Mouse (Mus musculus) liver, embryonic 14.5 days (tissue): Measurements from ENCODE around the gene Psmb3. TPM values are rescaled to one million over a fixed set of nuclear protein-coding genes. Genes with fewer than 3 reads are reported as not detected.

Experiments used
- ATAC-seq: fragments of 200-750 bp; cut with Nextera tagmentation; 2 replicates; pipeline ENCODE4 v1.8.0; 2017; ENCODE audit warnings: moderate number of reproducible peaks, mild to moderate bottlenecking, moderate library complexity; ENCODE audit not compliant: insufficient read depth
- DNase-seq, 3 experiments: peaks; one replicate each; pipeline ENCODE4 v3.0.0-alpha.2; 2012 to 2013; ENCODE audit warnings: low read depth in 3 of 3, low spot score in 3 of 3
- H3K27ac ChIP-seq: fragments of 300-500 bp; sonication (generic); 2 replicates; pipeline ENCODE4 v1.5.1; 2014; ENCODE audit warnings: moderate library complexity, mild to moderate bottlenecking, control low read depth, inconsistent platforms
- H3K27me3 ChIP-seq: fragments of 300-500 bp; sonication (generic); 2 replicates; pipeline ENCODE4 v1.6.1; 2014; ENCODE audit warnings: mild to moderate bottlenecking, low read length, moderate library complexity; ENCODE audit not compliant: control insufficient read depth, insufficient read depth
- H3K36me3 ChIP-seq: fragments of 300-500 bp; sonication (generic); replicated peaks from 2 replicates; pipeline ENCODE4 v1.6.1; 2014; ENCODE audit warnings: low read depth; ENCODE audit not compliant: control insufficient read depth, insufficient read depth
- H3K4me1 ChIP-seq, 2 experiments: fragments of 200-500 bp in 1 of 2; fragments of 300-500 bp in 1 of 2; sonication (generic) in 1 of 2; replicated peaks; 2 replicates each; pipeline ENCODE4 v1.6.1; 2012 to 2014; ENCODE audit warnings: antibody characterized with exemption in 1 of 2, inconsistent platforms in 1 of 2, low read length in 1 of 2; ENCODE audit not compliant: control insufficient read depth in 2 of 2, insufficient read depth in 2 of 2
- H3K4me2 ChIP-seq: fragments of 300-500 bp; sonication (generic); 2 replicates; pipeline ENCODE4 v1.6.1; 2014; ENCODE audit warnings: low read depth, mild to moderate bottlenecking, control low read depth, moderate library complexity
- H3K4me3 ChIP-seq, 2 experiments: fragments of 200-500 bp in 1 of 2; fragments of 300-500 bp in 1 of 2; sonication (generic) in 1 of 2; 2 replicates each; pipeline ENCODE4 v1.5.1; 2012 to 2014; ENCODE audit warnings: low read depth in 2 of 2, low read length in 2 of 2, mild to moderate bottlenecking in 2 of 2, control low read depth in 1 of 2, inconsistent platforms in 1 of 2, moderate library complexity in 1 of 2; ENCODE audit not compliant: insufficient read depth in 1 of 2
- H3K9ac ChIP-seq: fragments of 300-500 bp; sonication (generic); replicated peaks from 2 replicates; pipeline ENCODE4 v1.6.1; 2014; ENCODE audit warnings: mild to moderate bottlenecking, control low read depth, moderate library complexity
- H3K9me3 ChIP-seq: fragments of 300-500 bp; sonication (generic); 2 replicates; pipeline ENCODE4 v1.6.1; 2016; ENCODE audit warnings: low read length, mixed read lengths; ENCODE audit not compliant: control insufficient read depth
- CTCF ChIP-seq: IDR thresholded peaks from 2 replicates; pipeline ENCODE4 v1.5.1; 2016; ENCODE audit warnings: antibody characterized with exemption, low read depth, control low read depth
- EP300 ChIP-seq: IDR thresholded peaks from 2 replicates; pipeline ENCODE4 v1.6.1; 2016; ENCODE audit warnings: antibody characterized with exemption, low read depth
- WGBS: fragments of 180-500 bp; shearing (Covaris S2); extraction: QIAGEN DNeasy Blood & Tissue Kit; methylation state at CpG from one replicate; pipeline ENCODE4 v1.1.7; 2014; ENCODE audit not compliant: insufficient replicate concordance; 5-methylcytosine and 5-hydroxymethylcytosine counted together
- polyA plus RNA-seq, 2 experiments: library from polyadenylated mRNA; depleted of rRNA in 1 of 2; stranded (reverse) in 1 of 2; unstranded in 1 of 2; fragments of >200 nt; fragmentation: Nextera tagmentation in 1 of 2; extraction: Ambion mirVana in 1 of 2; gene quantifications; 2 replicates each; pipeline versions ENCODE4 v1.2.1 to v1.2.3; 2012 to 2014

The Psmb3 gene
- polyA plus RNA-seq, 2 experiments = 197 to 330 TPM

DNA sequence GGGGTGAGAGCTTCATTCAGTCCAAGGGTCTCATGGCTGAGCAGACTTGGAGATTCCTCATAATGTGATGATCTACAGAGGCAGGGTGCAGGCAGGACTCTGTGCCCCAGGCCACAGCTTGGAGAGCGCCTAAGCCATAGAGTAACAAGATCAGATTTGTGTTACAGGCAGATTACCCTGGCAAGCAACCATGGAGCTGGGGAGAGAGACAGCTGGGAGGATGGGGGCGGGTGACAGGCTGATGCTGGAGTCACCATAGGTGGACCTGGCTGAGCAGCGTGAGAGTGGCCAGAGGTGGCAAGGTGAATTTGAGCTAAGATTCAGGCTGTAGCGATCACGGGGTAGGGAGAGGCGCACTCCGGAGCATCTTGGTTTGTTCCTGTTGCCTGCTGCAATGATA is 35.0 kb upstream of the Psmb3 start:
- Histone ChIP-seq H3K36me3 (no peaks in the 10 kb centered on the region), H3K27ac (no peak overlapping the region), H3K9me3 (no peaks in the 10 kb centered on the region), H3K27me3 (peaks cover 23% of the 10 kb centered on the region), H3K4me1 (no peaks in the 10 kb centered on the region; a peak in 1 of 4 replicates), H3K4me2 (no peak overlapping the region), H3K4me3 (no peak overlapping the region), H3K9ac (no peak overlapping the region)
- TF ChIP-seq CTCF (no peak), EP300 (no peak)
- 73% methylated on average over 7 of the region's 7 CpGs for WGBS
- no peak for DNase-seq
- ATAC-seq = no peak

DNA sequence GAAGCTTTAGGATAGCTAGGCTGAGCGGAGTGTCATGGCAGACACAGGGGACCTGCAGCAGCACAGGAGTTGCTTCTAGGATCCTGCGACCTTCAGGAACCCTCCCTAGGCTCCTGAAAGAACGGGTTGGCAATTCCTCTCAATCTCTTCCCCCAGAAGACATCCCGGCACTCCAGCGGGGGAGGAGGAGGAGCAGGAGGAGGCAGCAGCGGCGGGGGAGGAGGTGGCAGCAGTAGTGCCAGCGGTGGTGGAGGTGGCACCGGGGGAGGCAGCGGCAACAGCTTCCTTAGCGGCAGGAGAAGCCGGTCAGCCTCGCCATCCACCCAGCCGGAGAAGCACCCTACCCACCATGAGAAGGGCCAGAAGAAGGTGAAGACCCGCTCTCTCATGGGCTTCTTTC is 33.9 kb upstream of the Psmb3 start:
- no peak overlapping the region for H3K4me2 ChIP-seq
- TF ChIP-seq CTCF (no peak), EP300 (no peak)
- H3K4me1 ChIP-seq = no peaks in the 10 kb centered on the region; a peak in 1 of 4 replicates
- no peak overlapping the region for H3K27ac ChIP-seq
- no peaks in the 10 kb centered on the region for H3K9me3 ChIP-seq
- no peak overlapping the region for H3K9ac ChIP-seq
- WGBS = 75% methylated on average over 15 of the region's 15 CpGs
- no peaks in the 10 kb centered on the region for H3K36me3 ChIP-seq
- DNase-seq = no peak
- H3K27me3 ChIP-seq = peaks cover 12% of the 10 kb centered on the region
- ATAC-seq = no peak
- no peak overlapping the region for H3K4me3 ChIP-seq

DNA sequence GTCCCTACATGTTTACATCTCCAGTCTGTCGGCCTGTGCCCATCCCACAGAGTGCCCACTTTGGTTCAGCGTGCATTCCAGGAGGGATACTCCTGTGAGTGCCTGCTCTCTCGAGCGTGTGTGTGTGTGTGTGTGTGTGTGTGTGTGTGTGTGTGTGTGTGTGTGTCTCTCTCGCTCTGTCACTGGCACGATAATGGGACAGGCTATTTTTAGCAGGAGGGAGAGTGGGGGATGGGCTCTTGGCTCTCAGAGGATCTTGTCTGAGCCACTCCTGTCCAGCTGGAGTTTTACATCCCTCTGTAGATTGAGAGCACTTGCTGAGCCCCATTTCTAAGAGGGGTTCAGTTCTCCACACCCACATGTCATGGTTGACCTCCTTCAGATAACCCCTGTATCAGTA is 33.4 kb upstream of the Psmb3 start:
- no peak for TF ChIP-seq CTCF
- no peak for TF ChIP-seq EP300
- no peaks in the 10 kb centered on the region for H3K36me3 ChIP-seq
- WGBS = 26% methylated on average over 6 of the region's 6 CpGs
- no peaks in the 10 kb centered on the region; a peak in 1 of 4 replicates for H3K4me1 ChIP-seq
- H3K9ac ChIP-seq = no peak overlapping the region
- peaks cover 6% of the 10 kb centered on the region for H3K27me3 ChIP-seq
- H3K4me3 ChIP-seq = no peak overlapping the region
- ATAC-seq (no peak), DNase-seq (no peak)
- H3K9me3 ChIP-seq = no peaks in the 10 kb centered on the region
- H3K4me2 ChIP-seq = no peak overlapping the region
- no peak overlapping the region for H3K27ac ChIP-seq

DNA sequence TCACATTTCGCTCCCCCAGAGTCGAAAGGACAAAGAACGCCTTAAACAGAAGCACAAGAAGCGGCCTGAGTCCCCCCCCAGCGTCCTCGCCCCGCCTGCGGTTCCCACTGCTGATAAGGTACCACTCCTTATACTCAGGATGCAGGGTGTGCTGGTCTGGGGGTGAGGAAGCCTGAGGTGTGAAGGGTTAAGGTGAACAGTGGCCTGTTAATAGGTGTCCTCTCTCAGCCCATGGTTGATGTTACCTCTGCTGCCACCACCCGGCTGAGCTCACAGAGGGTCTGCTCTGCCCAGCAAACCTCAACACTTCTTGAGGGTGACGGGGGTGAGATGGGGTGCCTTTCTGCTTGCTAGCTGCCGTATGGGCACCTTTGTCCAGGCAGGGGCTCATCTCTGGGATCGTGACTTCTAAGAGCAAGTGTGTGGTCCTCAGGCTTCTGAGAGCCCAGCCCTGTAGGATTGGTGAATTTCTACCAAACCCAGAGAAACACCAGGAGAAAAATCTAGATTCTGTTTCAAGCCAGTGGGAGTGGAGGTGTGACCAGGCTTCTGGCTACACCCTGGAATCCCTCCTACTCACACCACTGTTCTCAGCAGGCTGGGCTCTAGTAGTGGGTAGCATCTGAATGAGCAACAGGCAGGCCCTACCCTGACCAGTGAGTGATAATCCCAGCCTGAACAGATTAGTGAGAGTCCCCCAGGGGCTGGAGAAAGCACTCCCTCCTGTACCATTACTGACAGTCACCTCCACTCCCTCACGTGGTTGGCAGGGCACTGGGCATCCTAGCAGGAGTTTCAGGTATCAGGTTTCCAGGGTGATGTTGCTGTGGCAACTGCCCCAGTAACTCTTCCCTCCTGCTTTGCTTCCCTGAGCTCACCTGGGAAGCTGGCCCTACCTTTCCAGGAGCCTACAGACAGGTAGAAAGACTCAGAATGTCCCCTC is 32.7 kb upstream of the Psmb3 start:
- no peaks in the 10 kb centered on the region for H3K9me3 ChIP-seq
- ATAC-seq (no peak), DNase-seq (no peak)
- TF ChIP-seq EP300 = no peak
- TF ChIP-seq CTCF = no peak
- H3K27ac ChIP-seq = no peak overlapping the region
- no peak overlapping the region for H3K4me3 ChIP-seq
- no peaks in the 10 kb centered on the region; a peak in 1 of 4 replicates for H3K4me1 ChIP-seq
- H3K27me3 ChIP-seq = no peaks in the 10 kb centered on the region
- no peak overlapping the region for H3K4me2 ChIP-seq
- no peak overlapping the region for H3K9ac ChIP-seq
- 37% methylated on average over 13 of the region's 13 CpGs for WGBS
- H3K36me3 ChIP-seq = no peaks in the 10 kb centered on the region

DNA sequence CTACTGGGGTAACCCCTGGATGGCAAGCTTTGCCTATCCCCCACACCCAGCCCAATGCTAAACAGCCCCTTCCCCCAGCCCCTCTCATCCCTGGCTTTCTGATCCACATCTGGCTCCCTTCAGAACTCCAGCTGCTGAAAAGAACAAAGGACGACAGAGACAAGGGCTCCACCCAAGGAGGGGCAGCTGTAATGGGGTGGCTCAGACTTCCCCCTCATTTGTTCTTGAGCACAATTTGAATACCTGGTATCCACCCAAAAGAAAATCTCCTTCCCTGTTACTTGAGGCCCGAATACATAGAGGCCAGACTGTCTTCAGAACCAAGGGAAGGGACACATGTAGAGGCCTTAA is 32.0 kb upstream of the Psmb3 start:
- DNase-seq = no peak
- Histone ChIP-seq H3K27ac (no peak overlapping the region), H3K9ac (no peak overlapping the region), H3K27me3 (no peaks in the 10 kb centered on the region), H3K4me3 (no peak overlapping the region), H3K36me3 (no peaks in the 10 kb centered on the region), H3K4me1 (no peaks in the 10 kb centered on the region; a peak in 1 of 4 replicates), H3K4me2 (no peak overlapping the region), H3K9me3 (no peaks in the 10 kb centered on the region)
- WGBS = 40% methylated on average over 2 of the region's 2 CpGs
- no peak for ATAC-seq
- no peak for TF ChIP-seq EP300
